Mouse (Mus musculus) cerebellum, adult (tissue): ENCODE measurements at regions not wholly inside any gene's neighbourhood (a gene's known extent, or its start where the extent isn't known, plus 50 kb on each side); places are given as distances from the start of the nearest gene placed in this dataset.

Source experiments
- ATAC-seq: cut with Nextera tagmentation; 2 replicates; pipeline ENCODE4 v1.9.2; 2017; ENCODE audit warnings: mild to moderate bottlenecking, moderate library complexity, mixed read lengths; ENCODE audit not compliant: insufficient number of reproducible peaks, low FRiP score, low TSS enrichment

DNA sequence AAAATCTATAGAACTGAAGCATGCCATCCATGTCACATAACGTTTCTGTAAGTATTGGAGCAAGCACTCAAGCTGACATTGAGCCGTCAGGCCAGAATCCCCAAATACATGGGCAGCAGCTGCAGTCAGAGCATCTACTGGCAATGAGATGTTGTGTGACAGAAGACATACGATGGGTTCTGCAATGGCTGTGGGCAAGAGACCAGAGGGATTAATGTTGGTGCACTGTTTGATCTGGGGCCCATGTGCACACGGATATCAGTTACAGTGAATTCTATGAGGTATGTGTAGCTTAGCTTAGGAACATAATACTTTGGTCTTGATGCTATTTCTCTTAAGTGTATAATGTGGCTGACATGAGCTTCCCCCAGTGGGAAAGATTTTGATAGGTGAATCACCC is 197.1 kb upstream of the Lyplal1 start:
- ATAC-seq: no peak

DNA sequence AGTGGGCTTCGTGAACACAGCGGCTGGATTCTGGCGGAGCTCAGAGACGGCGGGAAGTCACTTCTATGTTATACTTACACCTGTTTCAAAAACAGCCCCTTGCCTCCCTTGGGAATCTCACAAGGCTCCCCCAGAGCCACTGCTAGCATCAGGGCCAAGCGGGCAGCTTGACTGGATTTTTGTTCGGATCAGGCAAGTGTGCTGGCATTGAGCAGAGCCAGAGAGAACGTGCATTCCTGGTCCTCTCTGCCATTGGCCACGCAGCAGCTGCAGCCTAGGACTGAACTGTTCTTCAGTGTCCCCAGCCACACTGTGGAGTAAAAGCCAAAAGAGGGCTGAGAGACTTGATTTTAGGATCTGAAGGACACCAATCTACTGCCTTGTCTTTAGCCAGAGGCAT is 195.6 kb upstream of the Lyplal1 start:
- ATAC-seq: no peak

DNA sequence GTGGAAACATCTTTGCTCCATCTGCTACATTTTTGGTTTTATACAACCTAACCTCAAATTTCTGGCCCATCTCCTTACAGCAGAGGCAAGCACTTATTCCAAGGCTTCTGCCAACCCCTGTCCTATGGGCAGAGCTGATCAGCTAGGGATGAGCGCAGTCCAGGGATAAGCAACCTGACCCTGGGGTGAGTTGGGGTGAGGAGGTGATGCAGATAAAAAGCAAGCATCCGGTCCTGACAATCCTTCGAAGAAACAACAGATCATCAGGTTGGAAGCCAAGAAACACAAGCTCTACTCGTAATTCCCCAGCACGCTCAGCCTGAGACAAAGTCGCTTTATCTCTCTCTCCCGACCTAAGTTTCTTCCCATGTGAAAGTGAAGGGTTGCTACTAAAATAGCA is 194.9 kb upstream of the Lyplal1 start:
- ATAC-seq: no peak

DNA sequence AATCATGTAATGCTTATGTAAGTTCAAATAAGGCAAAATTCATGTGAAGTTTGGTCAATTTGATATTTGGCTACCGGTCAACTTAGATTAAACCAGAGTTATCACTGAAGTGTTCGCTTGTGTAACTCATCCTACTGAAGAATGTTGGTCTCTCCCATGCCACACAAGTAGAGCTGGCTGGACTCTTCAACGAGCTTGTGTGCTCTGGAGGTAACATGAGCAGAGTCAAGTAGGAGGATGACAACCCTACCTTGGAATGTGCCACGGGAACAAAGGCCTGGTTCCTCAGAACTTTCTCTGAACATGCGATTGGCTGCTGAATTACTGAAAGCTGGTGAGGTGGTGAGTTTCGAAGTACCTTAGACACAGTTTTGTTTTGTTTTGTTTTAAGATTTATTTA is 190.5 kb upstream of the Lyplal1 start:
- ATAC-seq: no peak

DNA sequence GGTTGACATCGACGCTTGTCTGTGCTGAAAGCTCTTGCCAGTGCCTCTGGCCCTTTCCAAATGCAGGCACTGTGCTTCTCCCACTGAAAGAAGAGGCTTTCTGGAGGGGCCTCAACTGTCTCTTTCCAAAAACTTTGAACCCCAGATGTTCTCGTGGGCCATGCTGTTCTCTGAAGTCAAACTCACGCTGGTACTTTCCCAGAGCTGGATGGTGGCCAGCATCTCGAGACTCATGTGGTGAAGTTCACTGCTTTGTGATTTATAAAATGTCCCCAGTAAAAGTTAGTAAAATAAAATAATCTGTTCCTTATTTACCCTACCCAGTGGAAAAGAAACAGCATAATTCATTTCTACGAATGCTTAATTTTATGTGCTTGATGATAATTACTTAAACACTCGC is 180.4 kb upstream of the Lyplal1 start:
- no peak for ATAC-seq

DNA sequence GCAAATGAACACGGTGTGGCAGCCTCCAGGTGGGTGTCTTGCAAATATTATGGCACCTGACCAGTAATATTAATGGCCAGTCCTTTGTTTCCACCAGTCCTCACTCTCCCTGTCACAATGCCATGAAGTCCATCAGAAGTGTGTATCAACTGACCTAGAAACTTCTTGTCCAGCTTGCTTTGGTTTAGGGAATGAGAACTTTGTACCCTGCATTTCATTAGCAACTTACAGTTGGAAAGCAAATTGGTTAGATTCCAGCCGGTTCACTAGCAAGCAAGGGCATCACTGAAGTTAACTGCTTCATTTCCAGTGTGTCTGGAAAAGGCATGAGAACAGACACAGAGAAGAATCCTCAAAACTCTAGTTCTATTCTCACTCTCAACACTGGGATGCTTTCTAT is 178.1 kb upstream of the Lyplal1 start:
- no peak for ATAC-seq

DNA sequence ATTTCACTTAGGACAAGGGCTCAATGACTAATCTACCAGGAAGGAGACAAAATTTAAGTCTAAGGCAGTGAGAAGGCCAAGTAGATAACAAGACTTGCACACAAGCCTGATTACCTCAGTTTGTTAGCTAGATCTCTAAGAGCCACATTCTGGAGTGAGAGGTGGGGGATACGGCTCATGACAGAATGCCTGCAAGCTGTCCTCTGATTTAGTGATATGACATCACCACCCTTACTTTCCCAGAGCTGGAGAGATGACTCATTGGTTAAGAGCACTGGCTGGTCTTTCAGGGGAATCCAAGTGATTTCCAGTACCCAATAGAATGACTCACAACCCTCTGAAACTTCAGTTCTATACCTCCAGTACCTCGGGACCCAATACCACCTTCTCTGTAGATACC is 177.5 kb upstream of the Lyplal1 start:
- ATAC-seq: no peak

DNA sequence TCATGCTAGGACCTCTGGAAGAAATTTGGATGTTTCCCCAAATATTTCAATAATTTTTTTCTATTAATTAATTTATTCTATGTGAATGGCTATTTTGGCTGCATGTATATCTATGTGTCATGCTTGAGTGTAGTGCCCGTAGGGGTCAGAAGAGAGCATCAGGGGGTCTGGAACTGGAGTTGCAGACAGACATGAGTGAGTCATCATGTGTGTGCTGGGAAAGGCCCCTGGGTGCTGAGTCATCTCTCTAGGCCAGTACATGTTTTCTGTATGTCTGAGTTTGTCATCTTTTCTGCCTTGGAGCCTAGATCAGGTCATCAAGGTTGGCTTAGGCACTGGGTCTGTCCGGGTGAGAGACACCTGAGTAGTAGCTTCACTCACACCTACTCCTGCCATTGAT is 172.0 kb upstream of the Lyplal1 start:
- ATAC-seq: no peak

DNA sequence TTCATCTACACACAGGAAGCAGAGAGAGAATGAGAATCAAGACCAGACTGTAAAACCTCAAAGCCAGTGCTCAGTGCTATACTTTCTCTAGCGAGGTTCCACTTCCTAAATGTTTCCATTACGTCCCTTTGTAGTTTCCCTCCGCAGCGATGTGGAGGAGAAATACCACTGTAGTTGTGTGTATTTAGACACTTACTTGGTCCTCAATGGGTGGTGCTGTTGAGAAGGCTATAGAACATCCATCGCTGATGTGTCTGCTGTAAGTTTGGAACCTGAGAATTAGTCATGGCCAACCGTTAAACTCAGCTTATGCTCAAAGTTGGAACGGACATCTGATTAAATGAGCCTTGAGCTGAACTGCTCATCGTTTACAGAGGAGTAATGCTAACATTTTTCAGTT is 170.7 kb upstream of the Lyplal1 start:
- no peak for ATAC-seq

DNA sequence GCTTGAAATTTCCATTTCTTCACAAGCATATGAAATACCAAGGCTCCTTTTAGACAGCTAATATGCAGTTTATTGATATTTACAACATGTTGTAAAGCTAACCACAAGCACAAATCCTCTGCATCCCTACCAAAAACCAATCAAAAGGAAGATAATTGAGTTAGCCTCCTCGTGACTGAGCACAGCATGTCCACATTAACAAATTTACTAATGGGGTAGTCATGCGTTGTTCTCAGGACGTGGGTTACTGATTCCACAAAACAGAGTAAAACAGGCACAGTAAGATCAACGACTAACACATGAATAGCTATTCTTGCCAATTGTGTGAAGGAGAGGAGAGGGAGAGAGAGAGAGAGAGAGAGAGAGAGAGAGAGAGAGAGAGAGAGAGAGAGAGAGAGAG is 169.3 kb upstream of the Lyplal1 start:
- ATAC-seq: no peak

DNA sequence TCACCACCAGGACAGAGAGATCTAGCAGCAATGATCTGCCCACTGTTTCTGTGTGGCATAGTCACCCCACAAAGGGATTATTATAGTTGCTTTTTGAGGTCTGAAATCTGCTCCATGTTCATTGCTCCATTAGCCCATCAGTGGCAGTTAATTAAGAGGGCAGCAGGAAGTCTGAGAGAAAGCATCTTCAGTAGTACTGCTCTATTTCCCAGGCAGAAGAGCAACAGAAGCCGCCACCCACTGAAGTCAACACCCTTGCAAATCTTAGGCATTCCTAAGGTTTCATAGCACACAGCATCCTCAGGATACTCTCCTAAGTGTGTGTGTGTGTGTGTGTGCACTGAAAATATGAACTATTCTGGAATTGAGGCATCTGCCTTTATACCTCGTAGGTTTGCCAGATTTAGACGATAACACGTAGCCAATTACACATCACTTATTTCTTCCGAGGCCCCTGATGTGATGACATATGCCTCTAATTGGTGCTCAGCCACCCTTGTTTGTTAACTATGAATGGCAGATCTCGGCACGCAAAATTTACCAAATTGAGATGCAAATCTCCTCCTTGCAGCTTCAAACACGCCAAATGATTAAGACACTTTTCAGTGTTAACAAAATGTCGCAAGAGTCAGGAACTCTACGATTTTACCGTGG is 161.0 kb upstream of the Lyplal1 start:
- no peak for ATAC-seq

DNA sequence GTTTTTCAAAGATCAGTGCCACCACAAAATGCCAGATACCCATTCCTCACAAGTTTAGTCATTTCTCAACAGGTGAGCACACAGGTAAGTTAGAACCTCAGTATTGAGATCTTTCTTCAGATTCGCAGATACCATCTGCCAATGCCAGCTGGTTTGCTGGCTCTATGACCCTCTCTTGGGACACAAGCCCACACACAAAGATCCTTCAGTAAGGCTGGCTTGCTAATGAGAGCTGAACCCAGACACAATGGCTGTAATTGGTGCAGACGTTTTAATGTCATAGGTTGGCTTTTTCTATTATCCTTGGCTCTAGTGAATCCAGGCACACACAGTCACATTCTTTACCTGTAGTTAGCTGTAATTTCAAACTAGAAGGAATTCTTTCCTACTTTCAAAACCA is 154.3 kb upstream of the Lyplal1 start:
- ATAC-seq: no peak

DNA sequence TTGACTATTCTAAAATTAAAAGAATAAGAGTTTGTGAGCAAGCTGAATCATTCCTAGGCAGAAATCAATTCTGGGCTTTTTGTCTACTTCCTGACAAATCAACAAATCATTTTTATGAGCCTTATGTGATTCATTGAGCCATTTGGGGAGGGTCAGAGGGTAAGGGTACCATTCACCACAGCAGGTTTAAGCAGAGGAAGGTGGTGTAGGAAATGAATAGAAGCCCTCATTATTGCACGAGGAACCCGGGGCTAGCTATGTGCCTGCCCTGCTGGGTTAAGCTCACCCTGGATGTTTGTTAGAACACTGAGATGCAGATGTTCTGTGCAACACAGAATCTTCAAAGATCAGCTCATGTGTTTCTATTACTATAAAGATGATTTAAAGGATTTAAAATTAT is 150.2 kb upstream of the Lyplal1 start:
- no peak for ATAC-seq

DNA sequence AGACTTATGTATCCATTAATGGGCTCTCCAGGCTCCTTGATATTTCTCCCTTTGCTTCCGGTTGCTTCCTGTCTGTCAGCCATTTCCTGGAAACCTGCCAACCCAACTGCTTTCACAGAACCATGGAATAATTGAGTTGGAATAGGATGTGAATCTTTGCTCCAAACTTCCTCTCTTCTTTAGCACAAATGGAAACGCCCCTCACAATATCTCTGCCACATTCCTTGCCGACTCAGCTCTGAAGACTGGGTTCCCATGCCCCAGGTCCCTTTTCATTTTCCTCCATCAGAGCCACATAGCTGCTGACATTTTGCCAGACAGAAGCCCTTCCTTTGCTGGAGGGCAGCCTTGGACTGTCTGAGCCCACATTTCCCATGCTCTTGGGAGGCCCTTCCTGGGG is 147.5 kb upstream of the Lyplal1 start:
- ATAC-seq: no peak

DNA sequence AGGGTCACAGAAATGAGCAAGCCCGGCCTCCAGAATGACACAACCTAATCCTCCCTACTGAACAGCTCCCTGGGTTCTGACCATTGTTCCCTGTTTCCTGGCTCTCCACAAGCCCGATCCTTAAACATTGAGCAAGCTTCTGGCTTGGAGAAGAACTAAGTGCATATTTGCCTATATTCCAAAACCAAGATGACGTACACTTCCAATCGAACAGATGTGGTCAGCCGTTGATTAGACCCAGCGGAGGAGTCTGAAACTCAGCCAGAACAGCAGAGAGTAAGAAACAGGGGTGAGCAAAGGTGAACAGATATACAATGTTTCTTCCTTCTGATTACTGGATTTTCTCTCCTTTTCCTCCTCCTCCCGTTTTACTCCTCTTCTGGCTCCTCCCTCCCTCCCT is 146.8 kb upstream of the Lyplal1 start:
- no peak for ATAC-seq

DNA sequence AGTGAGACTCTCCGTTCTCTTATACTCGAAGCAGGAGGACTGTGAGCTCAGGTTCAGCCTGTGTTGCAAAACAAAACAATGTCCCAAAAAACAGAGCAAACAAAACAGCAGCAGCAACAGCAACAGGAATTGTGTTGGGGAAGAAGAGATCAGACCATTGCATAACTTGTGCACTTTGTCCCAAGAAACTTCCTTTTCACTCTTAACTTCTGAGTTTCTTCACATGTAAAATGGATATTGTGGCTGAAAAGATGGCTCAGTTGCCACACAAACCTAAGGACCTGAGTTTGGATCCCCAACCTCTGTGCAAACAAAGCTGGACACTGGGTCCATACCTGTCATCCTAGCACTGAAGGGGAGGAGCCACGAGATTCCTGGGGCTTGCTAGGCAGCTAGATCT is 146.1 kb upstream of the Lyplal1 start:
- ATAC-seq: no peak

DNA sequence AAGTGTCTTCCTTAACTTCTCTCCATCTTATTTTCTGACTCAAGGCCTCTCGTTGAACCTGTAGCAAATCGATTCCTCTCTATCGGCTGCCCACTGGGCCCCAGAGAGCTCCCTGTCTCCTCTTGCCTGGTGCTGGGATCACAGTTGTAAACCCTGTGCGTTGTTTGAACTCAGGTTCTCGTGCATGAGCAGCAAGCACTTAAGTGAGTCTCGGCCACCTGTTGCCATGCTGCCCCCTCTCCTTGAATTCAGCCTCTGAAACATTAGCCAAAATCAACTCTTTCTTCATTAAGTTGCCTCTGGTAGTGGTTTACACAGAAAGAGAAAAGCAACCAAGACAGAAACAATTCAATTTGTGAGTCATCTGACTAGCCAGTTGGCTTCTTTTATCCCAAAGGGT is 144.9 kb upstream of the Lyplal1 start:
- ATAC-seq: no peak

DNA sequence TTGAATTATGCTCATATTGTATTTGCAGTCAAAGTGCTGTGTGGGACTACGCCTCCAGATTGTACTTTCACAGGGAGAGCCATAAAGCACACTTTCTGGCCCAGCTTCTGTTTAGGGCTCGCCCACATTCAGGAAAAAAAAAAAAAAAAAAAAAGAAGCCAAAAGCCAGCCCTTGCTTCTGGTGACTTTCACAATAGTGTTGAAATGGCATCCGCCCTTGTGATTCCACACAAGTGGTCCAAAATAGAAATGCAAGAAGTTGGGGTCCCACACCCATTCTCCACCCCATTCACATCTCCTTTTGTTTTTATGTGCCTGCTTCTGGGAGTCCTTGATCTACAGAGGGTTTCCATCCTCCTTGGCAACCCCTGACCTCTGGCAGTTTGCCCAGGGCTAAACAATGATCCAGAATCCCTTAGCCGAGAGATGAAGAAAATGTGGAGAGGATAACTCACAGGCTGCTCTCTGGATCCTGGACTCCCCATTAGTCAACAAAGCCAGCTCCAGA is 144.3 kb upstream of the Lyplal1 start:
- no peak for ATAC-seq

DNA sequence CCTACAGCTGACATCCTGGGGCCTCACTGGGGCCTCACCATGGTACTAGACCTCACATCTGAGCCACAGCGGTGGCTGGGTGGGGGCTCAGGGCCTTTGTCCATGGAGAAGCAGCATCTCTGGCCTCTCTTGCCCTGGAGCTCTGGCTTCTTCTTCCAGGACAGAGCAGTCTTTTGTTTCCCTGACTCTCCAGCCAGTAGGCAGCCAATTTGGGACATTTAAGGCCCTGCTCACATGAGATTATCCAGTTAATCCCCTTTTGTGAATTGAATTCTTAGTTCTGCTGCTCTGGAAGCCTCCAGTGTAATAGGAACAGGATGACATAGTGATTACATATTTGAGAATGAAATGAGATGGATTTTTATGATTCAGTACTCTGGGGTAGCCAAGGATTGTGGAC is 140.5 kb upstream of the Lyplal1 start:
- ATAC-seq: no peak

DNA sequence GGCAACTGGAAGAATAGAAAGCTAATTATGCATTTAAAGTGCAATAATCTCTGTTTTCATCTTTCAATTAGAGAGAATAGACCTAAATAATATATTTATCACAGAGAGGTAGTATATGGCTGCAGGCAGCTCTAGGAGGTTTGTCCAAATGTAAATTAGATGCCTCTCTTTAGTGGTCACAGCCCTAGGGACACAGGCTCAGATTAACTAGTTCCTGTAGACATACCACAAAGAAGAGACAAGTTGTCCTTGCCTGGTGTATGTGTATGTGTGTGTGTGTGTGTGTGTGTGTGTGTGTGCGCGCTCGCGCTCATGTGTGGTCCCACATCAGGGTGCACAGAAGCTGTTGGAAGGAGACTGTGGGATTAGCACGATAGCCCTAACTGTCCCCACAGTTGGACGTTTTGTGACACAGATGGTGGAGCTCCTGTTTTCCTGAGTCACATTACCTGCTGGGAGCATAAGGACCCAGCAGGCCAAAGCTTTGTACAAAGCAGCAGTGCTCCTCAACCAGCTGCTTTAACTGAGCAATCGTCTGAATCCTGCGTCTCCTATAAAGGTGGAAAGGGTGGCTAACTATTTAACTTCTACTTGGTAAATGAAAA is 138.5 kb upstream of the Lyplal1 start:
- 0 out of 2 replicates have a peak, but pooled peaks have one; percentile 36 for ATAC-seq

DNA sequence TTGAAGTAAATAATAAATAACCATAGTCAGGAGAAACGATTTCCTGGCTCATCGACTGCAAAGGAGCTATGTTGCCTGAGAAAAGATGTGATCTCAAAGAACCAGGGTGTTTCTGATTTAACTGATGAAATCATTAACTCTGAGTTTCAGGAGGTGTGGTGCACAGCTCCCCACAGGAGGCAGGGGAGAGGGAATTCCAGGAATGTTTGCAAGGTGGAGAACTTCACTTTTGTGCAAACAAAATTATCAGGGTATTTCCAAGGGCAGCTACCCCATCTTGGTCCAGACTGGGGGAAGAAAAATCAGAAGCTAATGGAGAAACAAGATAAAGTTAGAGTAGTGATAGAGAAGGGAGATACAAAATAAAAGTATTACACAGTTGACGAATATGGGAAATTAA is 137.4 kb upstream of the Lyplal1 start:
- ATAC-seq: no peak

DNA sequence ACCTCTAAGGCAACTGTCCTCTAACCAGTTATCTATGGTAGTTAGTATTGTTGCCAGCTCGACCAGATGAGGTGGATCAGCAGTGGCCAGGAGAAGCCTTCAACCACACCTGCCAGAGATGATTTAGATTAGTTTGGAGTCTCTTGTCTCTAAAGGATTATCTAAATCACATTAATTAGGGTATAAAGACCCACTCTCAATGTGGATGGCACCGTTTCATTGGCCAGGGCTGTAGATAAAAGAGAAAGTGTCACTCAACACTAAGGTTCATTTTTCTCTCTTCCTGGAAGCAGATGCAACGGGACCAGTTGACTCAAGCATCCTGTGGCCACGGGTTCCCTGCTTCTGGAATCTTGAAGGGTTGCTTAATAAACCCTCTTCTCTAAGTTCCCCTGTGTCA is 135.4 kb upstream of the Lyplal1 start:
- ATAC-seq: no peak
